Mouse (Mus musculus) kidney, embryonic 16.5 days (tissue): ENCODE results near the gene E2f1. TPM values are rescaled to one million over a fixed set of nuclear protein-coding genes. Genes with fewer than 3 reads are reported as not detected.

Experiments used
- ATAC-seq: fragments of 200-750 bp; cut with Nextera tagmentation; 2 replicates; pipeline ENCODE4 v1.8.0; 2017; ENCODE audit warnings: moderate TSS enrichment; ENCODE audit not compliant: low FRiP score, low TSS enrichment
- H3K27ac ChIP-seq: fragments of 300-500 bp; sonication (generic); 2 replicates; pipeline ENCODE4 v1.5.1; 2014; ENCODE audit warnings: low read length
- H3K27me3 ChIP-seq: fragments of 300-500 bp; sonication (generic); 2 replicates; pipeline ENCODE4 v1.6.1; 2014; ENCODE audit warnings: low read length, control low read depth, mixed read lengths; ENCODE audit not compliant: insufficient read depth
- H3K36me3 ChIP-seq: fragments of 300-500 bp; sonication (generic); 2 replicates; pipeline ENCODE4 v1.6.1; 2014; ENCODE audit warnings: low read length, control low read depth, mixed read lengths; ENCODE audit not compliant: insufficient read depth
- H3K4me1 ChIP-seq: fragments of 300-500 bp; sonication (generic); 2 replicates; pipeline ENCODE4 v1.6.1; 2014; ENCODE audit warnings: low read length, control low read depth, mixed read lengths; ENCODE audit not compliant: insufficient read depth
- H3K4me2 ChIP-seq: fragments of 300-500 bp; sonication (generic); replicated peaks from 2 replicates; pipeline ENCODE4 v1.6.1; 2014; ENCODE audit warnings: low read depth, low read length
- H3K4me3 ChIP-seq: fragments of 300-500 bp; sonication (generic); 2 replicates; pipeline ENCODE4 v1.5.1; 2014; ENCODE audit warnings: mild to moderate bottlenecking, low read length
- H3K9ac ChIP-seq: fragments of 300-500 bp; sonication (generic); replicated peaks from 2 replicates; pipeline ENCODE4 v1.6.1; 2014; ENCODE audit warnings: low read length
- H3K9me3 ChIP-seq: fragments of 300-500 bp; sonication (generic); 2 replicates; pipeline ENCODE4 v1.6.1; 2016; ENCODE audit warnings: low read length, control low read depth
- WGBS: fragments of 180-500 bp; shearing (Covaris S2); extraction: QIAGEN DNeasy Blood & Tissue Kit; methylation state at CpG from one replicate; pipeline ENCODE4 v1.1.7; 2014; 5-methylcytosine and 5-hydroxymethylcytosine counted together
- polyA plus RNA-seq: library from polyadenylated mRNA; unstranded; fragments of >200 nt; fragmentation: Nextera tagmentation; extraction: Ambion mirVana; gene quantifications from 2 replicates; pipeline ENCODE4 v1.2.1, GENCODE M21; 2015

Gene E2f1
- polyA plus RNA-seq: 11.6 and 19.6 TPM in 2 replicates

DNA sequence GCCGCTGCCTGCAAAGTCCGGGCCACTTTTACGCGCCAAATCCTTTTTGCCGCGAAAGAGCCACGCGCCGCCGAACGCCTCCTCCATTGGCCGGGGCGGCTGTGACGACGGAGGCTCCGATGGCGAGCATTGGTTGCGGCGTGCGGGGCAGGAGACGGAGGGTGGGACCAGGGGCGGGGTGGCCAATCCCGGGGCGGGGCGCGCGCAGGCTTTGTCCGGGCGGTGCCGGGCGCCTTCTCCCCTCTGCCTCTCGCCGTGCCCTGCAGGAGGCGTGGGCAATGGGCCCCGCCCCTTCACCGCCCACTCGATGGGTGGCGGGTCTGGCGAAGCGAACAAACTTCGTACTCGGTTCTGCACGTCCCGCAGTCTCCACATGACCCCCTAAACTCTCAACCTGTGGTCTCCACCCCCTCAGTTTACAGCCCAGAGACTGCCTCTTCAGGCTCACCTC lies at the start of gene E2f1:
Gene E2f1 (minus strand): TSS at position 57 of the 451 bp plus-strand sequence.
- Histone ChIP-seq H3K9ac (peak within 1 kb of the TSS; percentile 72), H3K36me3 (no peaks in the 10 kb centered on the region), H3K4me2 (peak within 1 kb of the TSS; percentile 69), H3K27me3 (no peaks in the 10 kb centered on the region), H3K27ac (peak within 1 kb of the TSS; percentile 81), H3K9me3 (no peaks in the 10 kb centered on the region), H3K4me3 (peak within 1 kb of the TSS; percentile 72), H3K4me1 (peaks cover 39% of the 10 kb centered on the region)
- WGBS: under 1% methylated on average over 27 of the region's 44 CpGs
- peak; percentile 98 for ATAC-seq

DNA sequence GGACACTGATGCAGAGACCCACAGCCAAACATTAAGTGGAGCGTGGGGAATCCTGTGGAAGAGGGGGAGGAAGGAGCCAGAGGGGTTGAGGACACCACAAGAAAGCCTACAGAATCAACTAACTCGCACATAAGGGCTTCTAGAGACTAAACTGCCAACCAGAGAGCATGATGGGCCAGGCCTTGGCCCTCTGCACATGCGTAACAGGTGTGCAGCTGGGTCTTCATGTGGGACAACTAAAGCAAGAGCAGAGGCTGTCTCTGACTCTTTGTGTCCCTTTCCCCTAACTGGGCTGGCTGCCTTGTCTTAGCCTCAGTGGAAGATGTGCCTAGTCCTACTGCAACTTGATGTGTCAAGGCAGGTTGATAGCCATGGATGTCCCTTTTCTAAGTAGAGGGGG lies 47.4 kb upstream of the E2f1 start:
- no peaks in the 10 kb centered on the region for H3K9me3 ChIP-seq
- WGBS: 92% methylated on average over 3 of the region's 3 CpGs
- H3K9ac ChIP-seq: no peak overlapping the region
- no peak overlapping the region for H3K4me3 ChIP-seq
- no peaks in the 10 kb centered on the region for H3K36me3 ChIP-seq
- H3K27ac ChIP-seq: no peak overlapping the region
- no peak overlapping the region for H3K4me2 ChIP-seq
- no peak for ATAC-seq
- H3K27me3 ChIP-seq: no peaks in the 10 kb centered on the region
- H3K4me1 ChIP-seq: peaks cover 5% of the 10 kb centered on the region

DNA sequence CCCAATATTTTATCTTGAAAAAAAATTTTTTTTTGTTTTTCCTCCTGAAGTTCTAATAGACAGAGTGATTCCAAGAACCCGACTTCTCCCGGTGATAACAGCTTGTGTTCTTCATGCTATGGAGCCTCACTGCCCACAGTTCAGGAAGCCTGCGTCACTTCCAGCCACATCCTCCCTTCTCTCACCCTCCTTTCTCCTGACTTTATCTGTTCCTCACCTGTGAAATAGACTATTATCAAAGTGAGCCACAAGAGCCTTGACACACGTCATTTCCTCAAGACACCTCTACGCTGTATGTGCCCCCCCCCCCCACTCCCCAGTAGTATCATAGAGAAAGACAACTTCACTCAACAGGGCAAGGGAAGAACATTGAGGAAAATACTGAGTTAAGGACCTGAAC lies 46.0 kb upstream of the E2f1 start:
- ATAC-seq: no peak
- Histone ChIP-seq H3K9me3 (no peaks in the 10 kb centered on the region), H3K36me3 (no peaks in the 10 kb centered on the region), H3K9ac (no peak overlapping the region), H3K4me2 (no peak overlapping the region), H3K27ac (no peak overlapping the region), H3K4me1 (peaks cover 5% of the 10 kb centered on the region), H3K27me3 (no peaks in the 10 kb centered on the region), H3K4me3 (no peak overlapping the region)
- WGBS: 87% methylated on average over 5 of the region's 5 CpGs

DNA sequence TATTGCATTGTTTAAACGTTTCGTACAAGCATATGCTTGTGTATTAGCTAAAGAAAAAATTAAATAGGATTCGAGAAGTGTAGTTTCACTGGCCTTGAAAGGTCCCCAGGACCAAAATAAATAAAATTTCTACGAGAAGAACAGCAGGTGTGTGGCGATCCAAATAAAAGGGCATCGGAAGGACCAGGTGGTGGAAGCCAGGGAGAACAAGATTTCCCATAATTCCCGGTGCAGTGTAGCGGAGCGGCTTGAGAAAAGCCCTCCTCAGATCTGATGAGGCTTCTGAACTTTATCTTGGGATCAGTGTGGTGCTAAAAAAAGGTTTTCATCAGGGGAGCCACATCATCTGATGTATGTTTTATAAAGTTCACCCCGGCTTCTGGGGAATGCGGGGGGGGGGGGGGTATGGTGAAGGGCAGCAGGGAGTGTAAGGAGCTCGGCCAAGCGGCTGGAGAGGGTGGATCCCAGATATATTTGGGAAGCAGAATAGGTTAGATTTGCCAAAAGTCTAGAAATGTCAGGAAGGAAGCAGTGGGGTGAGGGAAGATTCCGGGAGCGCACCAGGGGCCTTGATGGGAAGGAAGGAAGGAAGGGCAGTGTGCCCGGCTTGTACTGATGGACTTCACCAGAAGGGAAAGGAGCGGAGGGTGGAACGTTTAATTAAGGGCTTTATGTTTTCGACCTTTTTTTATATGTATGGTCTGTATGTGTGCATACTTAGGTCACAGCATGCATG lies 45.3 kb upstream of the E2f1 start:
- no peak for ATAC-seq
- peaks cover 5% of the 10 kb centered on the region for H3K4me1 ChIP-seq
- H3K27me3 ChIP-seq: no peaks in the 10 kb centered on the region
- 55% methylated on average over 19 of the region's 19 CpGs for WGBS
- H3K27ac ChIP-seq: peak overlapping the region; percentile 36; the same call in 1 of the 2 replicates
- no peaks in the 10 kb centered on the region for H3K36me3 ChIP-seq
- peak overlapping the region; percentile 26 for H3K4me2 ChIP-seq
- peak overlapping the region; percentile 37; the same call in 1 of the 2 replicates for H3K9ac ChIP-seq
- H3K4me3 ChIP-seq: no peak overlapping the region
- H3K9me3 ChIP-seq: no peaks in the 10 kb centered on the region

DNA sequence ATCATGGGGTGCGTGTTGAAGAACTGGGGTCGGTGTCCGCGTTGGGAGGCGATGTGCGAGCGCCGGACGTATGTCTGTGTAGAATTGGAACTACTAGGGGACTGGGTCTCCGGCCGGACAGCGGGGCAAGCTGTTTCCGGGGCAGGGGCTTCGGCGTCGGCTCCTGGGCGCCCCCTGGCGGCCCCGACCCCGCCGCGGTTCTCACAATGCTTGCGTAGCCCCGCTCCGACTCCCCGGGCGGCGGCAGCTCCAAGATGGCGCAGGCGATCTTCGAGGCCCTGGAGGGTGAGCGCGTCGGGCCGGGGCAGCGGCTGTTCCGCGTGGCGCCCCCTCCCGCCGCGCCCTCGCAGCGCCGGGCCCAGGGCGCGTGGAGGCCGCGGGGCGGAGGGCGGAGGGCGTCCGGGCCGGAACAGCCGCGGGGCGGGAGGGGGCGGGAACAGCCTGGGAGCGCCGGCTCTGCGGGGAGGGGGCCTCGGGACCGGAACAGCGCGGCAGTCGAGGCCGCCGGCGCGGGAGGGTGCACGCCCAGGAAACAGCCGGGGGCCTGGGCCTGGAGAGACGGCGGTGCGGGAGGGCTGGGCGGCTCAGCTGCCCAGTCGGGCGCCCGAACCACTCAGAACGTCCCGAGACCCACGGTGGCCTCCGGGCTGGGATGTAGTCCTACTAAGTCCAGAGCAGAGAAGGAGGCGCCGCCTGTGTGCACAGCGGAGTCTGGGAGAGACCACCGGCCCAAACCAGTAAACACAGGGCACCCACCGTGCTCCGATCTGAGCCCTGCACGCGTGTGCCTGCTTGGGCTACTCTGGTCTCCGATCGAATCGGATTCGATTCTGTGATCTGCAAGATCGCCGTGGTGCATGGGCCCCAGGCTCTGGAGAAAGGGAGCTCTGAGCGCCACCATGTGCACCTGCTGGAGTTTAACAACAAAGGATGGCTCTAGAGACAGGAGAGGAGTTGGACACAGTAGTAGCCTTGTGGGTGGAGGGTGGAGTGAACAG lies 43.7 kb upstream of the E2f1 start, which contains the start of the genes Zfp341 and 4930519P11Rik:
Gene Zfp341 (plus strand): TSS at position 180 of the 998 bp plus-strand sequence.
Gene 4930519P11Rik (minus strand): TSS at position 320 of the 998 bp plus-strand sequence.
- H3K4me3 ChIP-seq: peak within 1 kb of the TSS; percentile 61
- H3K27me3 ChIP-seq: no peaks in the 10 kb centered on the region
- peak within 1 kb of the TSS; percentile 85 for H3K9ac ChIP-seq
- peak within 1 kb of the TSS; percentile 75 for H3K4me2 ChIP-seq
- H3K9me3 ChIP-seq: no peaks in the 10 kb centered on the region
- peak within 1 kb of the TSS; percentile 97 for H3K27ac ChIP-seq
- H3K36me3 ChIP-seq: no peaks in the 10 kb centered on the region
- WGBS: under 1% methylated on average over 83 of the region's 98 CpGs
- peaks cover 5% of the 10 kb centered on the region for H3K4me1 ChIP-seq
- ATAC-seq: peak; percentile 96

DNA sequence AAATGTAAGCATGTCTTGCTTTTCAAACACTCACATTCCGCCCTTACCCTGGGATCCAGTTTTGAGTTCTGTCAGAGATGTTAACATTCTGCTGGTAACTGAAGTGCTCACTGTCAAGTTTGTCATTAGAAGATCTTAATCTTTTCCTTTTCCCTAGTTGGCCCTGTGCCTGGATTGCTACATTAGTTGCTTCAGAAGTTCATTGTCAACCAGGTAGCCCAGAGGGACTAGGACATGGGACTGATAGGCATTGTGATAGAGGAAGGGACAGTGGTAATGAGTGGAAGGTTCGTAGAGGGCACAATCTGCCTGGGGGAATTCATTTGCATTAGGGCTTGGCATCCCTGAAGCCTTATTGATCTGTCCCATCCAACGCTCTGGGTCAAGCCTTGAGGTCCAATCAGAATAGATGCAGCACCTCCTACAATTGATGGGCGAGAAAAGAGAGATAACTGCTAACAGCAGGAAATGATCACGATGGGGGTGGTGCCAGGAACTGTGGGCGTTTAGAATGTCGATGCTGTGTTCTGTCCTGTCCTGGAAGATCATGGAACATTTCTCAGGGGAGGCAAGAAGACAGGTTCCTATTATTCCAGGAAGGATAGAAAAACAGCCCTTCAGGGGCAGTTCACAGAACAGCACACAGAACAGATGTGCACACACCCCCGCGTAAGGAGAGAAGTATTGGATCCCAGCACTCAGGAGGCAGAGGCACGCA lies 39.5 kb upstream of the E2f1 start:
- WGBS: 55% methylated on average over 10 of the region's 10 CpGs
- Histone ChIP-seq H3K4me1 (peaks cover 6% of the 10 kb centered on the region), H3K4me3 (no peak overlapping the region), H3K9me3 (no peaks in the 10 kb centered on the region), H3K4me2 (no peak overlapping the region), H3K27me3 (no peaks in the 10 kb centered on the region), H3K36me3 (no peaks in the 10 kb centered on the region), H3K27ac (no peak overlapping the region), H3K9ac (no peak overlapping the region)
- no peak for ATAC-seq

DNA sequence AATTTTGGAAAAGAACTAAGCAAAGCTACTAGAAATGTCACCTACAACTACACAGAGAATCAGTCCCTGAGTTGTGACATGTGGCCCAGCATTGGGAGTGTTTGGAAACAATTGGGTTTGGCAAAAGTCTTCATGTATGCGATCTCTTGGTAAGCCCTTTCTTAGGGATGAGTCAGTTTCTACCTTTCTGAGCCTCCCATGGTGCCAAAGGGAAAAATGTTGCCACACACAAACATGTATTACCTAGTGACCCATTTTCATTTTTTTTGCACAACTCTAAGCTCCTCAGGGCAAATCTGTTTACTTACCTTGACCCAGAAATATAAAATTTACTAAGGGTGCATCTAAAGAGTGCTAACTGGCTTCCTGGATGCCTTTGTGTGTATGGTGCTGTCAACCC lies 37.3 kb upstream of the E2f1 start:
- no peaks in the 10 kb centered on the region for H3K9me3 ChIP-seq
- H3K36me3 ChIP-seq: no peaks in the 10 kb centered on the region
- no peak overlapping the region for H3K4me2 ChIP-seq
- no peak for ATAC-seq
- H3K27me3 ChIP-seq: no peaks in the 10 kb centered on the region
- H3K4me3 ChIP-seq: no peak overlapping the region
- no peak overlapping the region for H3K9ac ChIP-seq
- 81% methylated on average over 1 of the region's 1 CpGs for WGBS
- H3K27ac ChIP-seq: no peak overlapping the region
- H3K4me1 ChIP-seq: peaks cover 8% of the 10 kb centered on the region; the same call in 1 of the 2 replicates

DNA sequence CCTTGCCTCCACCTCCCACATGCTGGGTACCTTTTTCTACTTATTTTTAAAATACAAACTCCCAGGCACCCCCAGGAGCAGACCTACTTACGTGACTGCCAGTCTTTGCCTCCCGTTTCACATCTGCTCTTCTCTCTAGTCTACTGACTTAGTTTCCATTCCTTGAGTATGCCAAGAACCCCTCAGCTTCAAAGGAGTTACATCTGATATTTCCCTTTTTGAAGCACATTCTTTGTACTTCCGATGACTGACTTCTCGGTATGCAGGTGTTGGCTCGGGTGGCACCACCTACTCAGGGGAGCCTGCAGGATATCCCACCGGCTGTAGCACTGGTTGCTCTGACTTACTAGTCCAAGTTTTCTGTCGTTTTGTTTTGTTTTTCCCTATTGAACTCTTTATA lies 34.5 kb upstream of the E2f1 start:
- H3K27ac ChIP-seq: no peak overlapping the region
- no peak for ATAC-seq
- peak overlapping the region; percentile 78 for H3K4me3 ChIP-seq
- no peaks in the 10 kb centered on the region for H3K36me3 ChIP-seq
- peak overlapping the region; percentile 50; the same call in 1 of the 2 replicates for H3K9ac ChIP-seq
- H3K27me3 ChIP-seq: no peaks in the 10 kb centered on the region
- H3K4me1 ChIP-seq: peaks cover 8% of the 10 kb centered on the region; the same call in 1 of the 2 replicates
- H3K9me3 ChIP-seq: no peaks in the 10 kb centered on the region
- H3K4me2 ChIP-seq: peak overlapping the region; percentile 72
- 37% methylated on average over 7 of the region's 7 CpGs for WGBS

DNA sequence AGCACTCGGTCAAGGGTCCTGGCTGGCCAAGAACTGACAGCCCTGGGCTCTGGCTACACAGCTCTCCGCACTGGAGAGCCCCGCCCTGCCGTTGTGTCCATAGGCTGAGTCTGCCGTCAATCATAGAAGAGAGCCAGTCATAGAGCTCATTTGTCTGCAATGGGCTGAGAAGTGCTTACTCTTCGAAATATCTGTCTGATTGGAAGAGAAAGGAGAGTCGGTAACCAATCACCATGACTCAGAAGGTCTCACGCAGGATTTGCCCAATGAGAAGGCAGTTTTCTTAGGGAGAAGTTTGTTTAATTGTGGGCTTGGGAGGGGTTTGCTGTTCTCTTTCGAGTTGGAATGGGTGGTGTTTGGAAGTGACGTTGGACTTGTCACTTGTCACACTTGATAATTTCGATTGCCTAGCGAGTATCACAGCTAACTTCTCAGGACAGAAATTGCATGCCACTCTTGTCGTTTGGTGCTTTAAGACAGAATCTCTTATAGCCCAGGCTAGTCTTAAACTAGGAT lies 34.0 kb upstream of the E2f1 start, which contains the start of gene Pxmp4:
Gene Pxmp4 (minus strand): TSS at position 71 of the 516 bp plus-strand sequence.
- peak; percentile 100 for ATAC-seq

More for the DNA sequence above, 34.0 kb upstream of the E2f1 start, which contains the start of gene Pxmp4:
- H3K27ac ChIP-seq: peak within 1 kb of the TSS; percentile 62; the same call in 1 of the 2 replicates
- peaks cover 8% of the 10 kb centered on the region; the same call in 1 of the 2 replicates for H3K4me1 ChIP-seq
- no peaks in the 10 kb centered on the region for H3K27me3 ChIP-seq
- H3K4me3 ChIP-seq: peak within 1 kb of the TSS; percentile 78
- no peaks in the 10 kb centered on the region for H3K9me3 ChIP-seq
- peak within 1 kb of the TSS; percentile 85 for H3K9ac ChIP-seq
- WGBS: under 1% methylated on average over 13 of the region's 13 CpGs
- H3K36me3 ChIP-seq: no peaks in the 10 kb centered on the region
- peak within 1 kb of the TSS; percentile 72 for H3K4me2 ChIP-seq
